Mouse (Mus musculus): ENCODE data around the gene Dhx35. TPM values are rescaled to one million over a fixed set of nuclear protein-coding genes. Genes with fewer than 3 reads are reported as not detected.

Gene Dhx35
- polyA plus RNA-seq (2012; rRNA removed), result 7.5 and 16.4 TPM in 2 replicates

DNA sequence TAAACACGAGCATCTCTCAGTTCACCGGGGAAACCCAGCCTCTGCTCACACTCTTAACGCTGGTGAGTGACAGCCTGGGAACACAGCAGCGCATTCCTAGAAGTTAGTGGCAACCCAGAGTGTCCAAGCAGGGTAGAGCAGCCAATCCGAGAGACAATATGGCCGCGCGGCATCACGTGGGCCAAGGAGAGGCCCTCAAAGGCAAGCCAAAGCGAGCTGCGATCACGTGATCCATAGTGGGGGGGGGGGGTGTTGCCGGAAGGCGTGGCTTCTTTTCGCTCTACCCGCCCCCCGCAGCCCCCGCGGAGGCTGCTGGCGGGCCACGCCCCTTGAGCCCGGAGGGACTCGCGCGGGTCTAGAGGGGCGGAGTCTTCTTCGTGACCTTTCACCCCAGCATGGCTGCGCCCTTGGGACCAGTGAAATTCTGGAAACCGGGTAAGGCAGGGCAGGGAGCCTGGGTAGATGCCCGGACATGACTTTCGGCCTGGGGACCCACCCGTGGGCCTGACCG, at the start of gene Dhx35:
Dhx35 (plus strand) TSS at position 314 of the 511 bp plus-strand sequence.
- Histone ChIP-seq H3K4me1 (ENCODE audit: control insufficient read depth, insufficient read depth, insufficient read length, low read length) (peaks cover 5% of the 10 kb centered on the region; the same call in 1 of the 2 replicates), H3K27me3 (ENCODE audit: control insufficient read depth, insufficient read depth, low read length) (no peaks in the 10 kb centered on the region), H3K4me3 (ENCODE audit: low read depth, low read length) (peak within 1 kb of the TSS; percentile 92), H3K36me3 (ENCODE audit: control insufficient read depth, insufficient read depth, low read length) (no peaks in the 10 kb centered on the region), H3K27ac (ENCODE audit: insufficient read depth, low read depth, low read length) (peak within 1 kb of the TSS; percentile 78)
- TF ChIP-seq CTCF (IDR thresholded peaks at IDR 0.05; ENCODE audit: extremely low read depth, insufficient read length, insufficient replicate concordance, low read depth, low read length), result no peak
- TF ChIP-seq POLR2A (IDR thresholded peaks at IDR 0.05; ENCODE audit: low read depth, low read length), result peak; percentile 63; the same call in 1 of the 2 replicates
- WGBS, result under 1% methylated on average over 33 of the region's 33 CpGs

DNA sequence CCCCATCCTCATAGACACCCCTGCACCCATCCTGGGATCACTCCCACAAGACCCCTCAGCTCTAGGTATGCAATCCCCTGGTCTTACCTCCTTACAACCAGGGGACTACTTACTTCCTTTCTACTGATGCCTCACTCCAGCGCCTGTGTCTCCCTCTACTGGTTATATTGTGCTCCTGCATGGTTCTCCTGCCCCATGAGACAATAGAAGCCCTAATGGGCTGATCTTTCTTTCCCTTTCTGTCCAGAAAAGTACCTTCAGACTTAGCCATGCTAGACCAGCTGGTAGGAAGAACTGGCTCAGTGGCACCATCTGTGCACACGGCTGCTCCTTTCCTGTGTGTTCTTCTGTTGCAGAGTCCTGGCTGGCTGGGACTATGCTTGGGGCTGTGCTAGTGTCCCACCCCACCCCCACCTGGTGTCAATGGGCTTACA, 49.5 kb upstream of the Dhx35 start:
- peak; percentile 47; the same call in 1 of the 2 replicates for TF ChIP-seq CTCF (IDR thresholded peaks at IDR 0.05; ENCODE audit: extremely low read depth, insufficient read length, insufficient replicate concordance, low read depth, low read length)
- TF ChIP-seq POLR2A (IDR thresholded peaks at IDR 0.05; ENCODE audit: low read depth, low read length), result no peak
- 16% methylated on average over 2 of the region's 2 CpGs for WGBS
- Histone ChIP-seq H3K4me3 (ENCODE audit: low read depth, low read length) (no peak overlapping the region), H3K27me3 (ENCODE audit: control insufficient read depth, insufficient read depth, low read length) (no peaks in the 10 kb centered on the region), H3K4me1 (ENCODE audit: control insufficient read depth, insufficient read depth, insufficient read length, low read length) (no peaks in the 10 kb centered on the region), H3K27ac (ENCODE audit: insufficient read depth, low read depth, low read length) (no peak overlapping the region), H3K36me3 (ENCODE audit: control insufficient read depth, insufficient read depth, low read length) (peaks cover 1% of the 10 kb centered on the region; the same call in 1 of the 2 replicates)

DNA sequence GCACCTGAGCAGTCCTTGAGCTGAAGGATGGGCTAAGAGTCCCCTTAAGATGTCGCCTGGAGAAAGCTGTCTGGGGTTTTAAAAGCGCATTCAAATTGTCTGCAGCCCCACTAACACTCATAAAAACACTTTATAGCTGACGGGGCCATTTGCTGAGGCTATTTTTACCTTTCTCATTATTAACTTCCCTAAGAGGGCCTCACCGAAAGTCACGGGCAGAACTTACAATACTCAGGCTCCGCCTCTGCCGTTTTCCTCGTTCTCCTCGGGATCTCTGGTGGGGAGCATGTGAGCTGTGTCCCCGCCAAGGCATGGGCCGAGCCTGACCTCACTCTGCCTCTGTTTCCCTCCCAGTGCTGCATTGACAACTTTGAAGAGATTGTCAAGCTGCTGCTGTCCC, 48.4 kb upstream of the Dhx35 start:
- 0 out of 2 replicates have a peak overlapping the region, but pooled peaks have one; percentile 12 for H3K4me3 ChIP-seq (ENCODE audit: low read depth, low read length)
- WGBS, result 44% methylated on average over 11 of the region's 11 CpGs
- no peaks in the 10 kb centered on the region for H3K27me3 ChIP-seq (ENCODE audit: control insufficient read depth, insufficient read depth, low read length)
- H3K4me1 ChIP-seq (ENCODE audit: control insufficient read depth, insufficient read depth, insufficient read length, low read length), result no peaks in the 10 kb centered on the region
- no peak overlapping the region for H3K27ac ChIP-seq (ENCODE audit: insufficient read depth, low read depth, low read length)
- H3K36me3 ChIP-seq (ENCODE audit: control insufficient read depth, insufficient read depth, low read length), result peaks cover 1% of the 10 kb centered on the region; the same call in 1 of the 2 replicates
- TF ChIP-seq POLR2A (IDR thresholded peaks at IDR 0.05; ENCODE audit: low read depth, low read length) (no peak), CTCF (IDR thresholded peaks at IDR 0.05; ENCODE audit: extremely low read depth, insufficient read length, insufficient replicate concordance, low read depth, low read length) (no peak)

DNA sequence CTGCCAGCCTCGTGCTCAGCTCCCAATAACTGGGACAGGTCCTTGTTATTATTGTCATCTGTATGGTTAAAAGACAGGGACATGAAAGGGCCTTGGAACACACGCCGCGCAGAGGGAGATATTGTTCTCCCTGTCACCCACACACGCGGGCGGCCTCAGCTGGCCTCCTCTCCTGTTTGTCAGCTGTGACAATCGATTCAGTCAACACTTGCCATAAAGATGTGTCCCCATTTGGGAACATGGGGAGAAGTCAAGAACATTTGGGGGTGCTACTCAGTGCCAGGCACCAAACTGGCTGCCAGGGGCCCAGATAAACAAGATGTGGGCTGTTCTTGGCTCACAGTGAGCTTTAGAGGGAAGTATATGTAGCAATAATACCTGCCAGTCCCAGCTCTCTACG, 45.2 kb upstream of the Dhx35 start:
- no peak for TF ChIP-seq CTCF (IDR thresholded peaks at IDR 0.05; ENCODE audit: extremely low read depth, insufficient read length, insufficient replicate concordance, low read depth, low read length)
- TF ChIP-seq POLR2A (IDR thresholded peaks at IDR 0.05; ENCODE audit: low read depth, low read length), result no peak
- WGBS, result 83% methylated on average over 9 of the region's 9 CpGs

DNA sequence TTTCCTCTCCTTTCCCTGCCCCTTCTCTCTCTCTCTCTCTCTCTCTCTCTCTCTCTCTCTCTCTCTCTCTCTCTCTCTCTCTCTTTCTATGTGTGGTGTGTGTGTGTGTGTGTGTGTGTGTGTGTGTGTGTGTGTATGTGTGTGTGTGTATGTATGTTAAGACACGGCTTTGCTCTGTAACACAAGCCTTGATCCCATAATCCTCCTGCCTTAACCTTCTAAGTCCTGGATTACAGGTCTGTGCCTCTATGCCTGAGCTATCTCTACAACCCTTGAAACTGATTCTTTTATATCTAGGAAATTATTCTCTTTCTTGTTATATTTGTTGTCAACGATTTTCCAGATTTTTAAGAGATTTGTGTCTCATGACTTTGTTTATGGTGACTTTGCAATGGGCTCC, 34.4 kb upstream of the Dhx35 start:
- TF ChIP-seq CTCF (IDR thresholded peaks at IDR 0.05; ENCODE audit: extremely low read depth, insufficient read length, insufficient replicate concordance, low read depth, low read length), result no peak
- no peak for TF ChIP-seq POLR2A (IDR thresholded peaks at IDR 0.05; ENCODE audit: low read depth, low read length)
- peaks cover 5% of the 10 kb centered on the region for H3K36me3 ChIP-seq (ENCODE audit: control insufficient read depth, insufficient read depth, low read length)
- no peak overlapping the region for H3K4me3 ChIP-seq (ENCODE audit: low read depth, low read length)
- no peak overlapping the region for H3K27ac ChIP-seq (ENCODE audit: insufficient read depth, low read depth, low read length)
- no peaks in the 10 kb centered on the region for H3K4me1 ChIP-seq (ENCODE audit: control insufficient read depth, insufficient read depth, insufficient read length, low read length)
- no peaks in the 10 kb centered on the region for H3K27me3 ChIP-seq (ENCODE audit: control insufficient read depth, insufficient read depth, low read length)
- 75% methylated on average over 2 of the region's 2 CpGs for WGBS

More for the DNA sequence above, 45.2 kb upstream of the Dhx35 start:
- H3K4me1 ChIP-seq (ENCODE audit: control insufficient read depth, insufficient read depth, insufficient read length, low read length), result no peaks in the 10 kb centered on the region
- no peak overlapping the region for H3K4me3 ChIP-seq (ENCODE audit: low read depth, low read length)
- H3K36me3 ChIP-seq (ENCODE audit: control insufficient read depth, insufficient read depth, low read length), result no peaks in the 10 kb centered on the region
- no peak overlapping the region for H3K27ac ChIP-seq (ENCODE audit: insufficient read depth, low read depth, low read length)
- H3K27me3 ChIP-seq (ENCODE audit: control insufficient read depth, insufficient read depth, low read length), result no peaks in the 10 kb centered on the region

DNA sequence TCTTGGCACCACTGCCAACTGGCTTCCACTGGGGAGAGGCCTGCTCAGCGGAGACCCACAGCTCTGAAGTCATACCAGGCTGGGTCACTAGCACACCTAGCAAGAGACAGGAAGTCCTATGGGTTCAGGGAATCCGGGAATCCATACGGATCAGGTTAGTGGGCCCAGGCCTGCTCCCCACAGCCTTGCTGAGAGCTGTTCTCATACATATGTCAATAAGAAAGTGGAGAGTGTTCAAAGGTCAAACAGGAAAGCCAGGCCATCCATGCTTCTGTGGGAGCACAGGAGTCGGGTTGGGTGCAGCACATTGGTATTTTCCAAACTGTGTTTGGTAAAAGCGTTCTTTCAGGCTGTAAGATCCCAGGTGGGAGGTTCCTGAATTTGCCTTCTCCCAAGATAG, 32.3 kb upstream of the Dhx35 start:
- 48% methylated on average over 5 of the region's 5 CpGs for WGBS
- Histone ChIP-seq H3K27me3 (ENCODE audit: control insufficient read depth, insufficient read depth, low read length) (no peaks in the 10 kb centered on the region), H3K27ac (ENCODE audit: insufficient read depth, low read depth, low read length) (no peak overlapping the region), H3K4me1 (ENCODE audit: control insufficient read depth, insufficient read depth, insufficient read length, low read length) (no peaks in the 10 kb centered on the region), H3K4me3 (ENCODE audit: low read depth, low read length) (no peak overlapping the region), H3K36me3 (ENCODE audit: control insufficient read depth, insufficient read depth, low read length) (peaks cover 4% of the 10 kb centered on the region)
- TF ChIP-seq POLR2A (IDR thresholded peaks at IDR 0.05; ENCODE audit: low read depth, low read length) (no peak), CTCF (IDR thresholded peaks at IDR 0.05; ENCODE audit: extremely low read depth, insufficient read length, insufficient replicate concordance, low read depth, low read length) (no peak)

DNA sequence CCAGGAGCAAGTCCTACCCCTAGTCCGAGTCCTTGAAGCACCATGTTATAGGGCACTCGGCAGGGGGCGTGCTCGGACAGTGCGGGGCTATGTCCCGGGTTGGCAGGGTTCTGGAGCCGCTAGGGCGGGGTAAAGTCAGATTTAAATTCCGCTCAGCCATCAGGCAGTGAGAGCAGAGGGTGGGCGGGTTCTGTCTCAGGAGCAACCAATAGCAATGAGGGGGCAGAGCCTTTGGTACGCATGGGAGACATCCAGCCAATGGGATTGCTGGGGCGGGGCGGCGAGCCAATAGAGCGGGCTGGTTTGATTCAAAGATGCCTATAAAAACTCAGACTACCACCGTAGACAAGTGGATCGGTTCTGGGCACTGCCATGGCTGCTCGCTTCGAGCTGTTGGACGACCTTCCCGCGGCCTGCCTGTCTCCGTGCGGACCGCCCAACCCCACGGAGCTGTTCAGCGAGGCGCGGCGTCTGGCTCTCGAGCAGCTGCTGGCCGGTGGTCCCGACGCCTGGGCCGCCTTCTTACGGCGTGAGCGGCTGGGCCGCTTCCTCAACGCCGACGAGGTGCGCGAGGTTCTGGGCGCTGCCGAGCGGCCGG, 26.8 kb upstream of the Dhx35 start, which contains the start of gene Fam83d:
Fam83d (plus strand) TSS at position 352 of the 598 bp plus-strand sequence.
- H3K27ac ChIP-seq (ENCODE audit: insufficient read depth, low read depth, low read length), result peak within 1 kb of the TSS; percentile 4; the same call in 1 of the 2 replicates
- peak within 1 kb of the TSS; percentile 76 for H3K4me3 ChIP-seq (ENCODE audit: low read depth, low read length)
- peaks cover 11% of the 10 kb centered on the region; the same call in 1 of the 2 replicates for H3K4me1 ChIP-seq (ENCODE audit: control insufficient read depth, insufficient read depth, insufficient read length, low read length)
- under 1% methylated on average over 48 of the region's 48 CpGs for WGBS
- TF ChIP-seq CTCF (IDR thresholded peaks at IDR 0.05; ENCODE audit: extremely low read depth, insufficient read length, insufficient replicate concordance, low read depth, low read length) (peak; percentile 78), POLR2A (IDR thresholded peaks at IDR 0.05; ENCODE audit: low read depth, low read length) (peak; percentile 84)
- no peaks in the 10 kb centered on the region for H3K36me3 ChIP-seq (ENCODE audit: control insufficient read depth, insufficient read depth, low read length)
- no peaks in the 10 kb centered on the region for H3K27me3 ChIP-seq (ENCODE audit: control insufficient read depth, insufficient read depth, low read length)

Measured in small intestine, adult 2 months (tissue).